Mouse (Mus musculus) neural tube, embryonic 11.5 days (tissue): ENCODE measurements at regions not wholly inside any gene's neighbourhood (a gene's known extent, or its start where the extent isn't known, plus 50 kb on each side); places are given as distances from the start of the nearest gene placed in this dataset.
A peak's percentile ranks its signal among the peaks of the same experiment; 100 is the strongest.

Source experiments
- ATAC-seq: fragments of 200-750 bp; cut with Nextera tagmentation; 2 replicates; pipeline ENCODE4 v1.8.0; 2017; ENCODE audit warnings: moderate number of reproducible peaks, mild to moderate bottlenecking, moderate TSS enrichment, moderate library complexity; ENCODE audit not compliant: insufficient read depth, low FRiP score, low TSS enrichment
- DNase-seq: peaks from one replicate; pipeline ENCODE4 v3.0.0-alpha.2; 2015; ENCODE audit warnings: low spot score
- H3K27ac ChIP-seq: fragments of 300-500 bp; sonication (generic); 2 replicates; pipeline ENCODE4 v1.5.1; 2014; ENCODE audit warnings: low read depth, mild to moderate bottlenecking, low read length
- H3K27me3 ChIP-seq: fragments of 300-500 bp; sonication (generic); 2 replicates; pipeline ENCODE4 v1.6.1; 2014; ENCODE audit warnings: mild to moderate bottlenecking, low read length, mixed read lengths; ENCODE audit not compliant: control insufficient read depth, insufficient read depth
- H3K36me3 ChIP-seq: fragments of 300-500 bp; sonication (generic); 2 replicates; pipeline ENCODE4 v1.6.1; 2014; ENCODE audit warnings: mild to moderate bottlenecking, low read length, moderate library complexity, mixed read lengths; ENCODE audit not compliant: control insufficient read depth, insufficient read depth
- H3K4me1 ChIP-seq: fragments of 300-500 bp; sonication (generic); 2 replicates; pipeline ENCODE4 v1.6.1; 2014; ENCODE audit warnings: low read length, mixed read lengths; ENCODE audit not compliant: control insufficient read depth, insufficient read depth
- H3K4me2 ChIP-seq: fragments of 300-500 bp; sonication (generic); 2 replicates; pipeline ENCODE4 v1.6.1; 2014; ENCODE audit warnings: low read depth, mild to moderate bottlenecking, moderate library complexity
- H3K4me3 ChIP-seq: fragments of 300-500 bp; sonication (generic); 2 replicates; pipeline ENCODE4 v1.5.1; 2014; ENCODE audit warnings: low read depth, low read length
- H3K9ac ChIP-seq: fragments of 300-500 bp; sonication (generic); 2 replicates; pipeline ENCODE4 v1.6.1; 2014; ENCODE audit warnings: mild to moderate bottlenecking, low read length
- H3K9me3 ChIP-seq: fragments of 300-500 bp; sonication (generic); 2 replicates; pipeline ENCODE4 v1.6.1; 2016; ENCODE audit warnings: low read length; ENCODE audit not compliant: control insufficient read depth
- WGBS: fragments of 180-500 bp; shearing (Covaris S2); extraction: QIAGEN DNeasy Blood & Tissue Kit; methylation state at CpG from one replicate; pipeline ENCODE4 v1.1.7; 2014; 5-methylcytosine and 5-hydroxymethylcytosine counted together

DNA sequence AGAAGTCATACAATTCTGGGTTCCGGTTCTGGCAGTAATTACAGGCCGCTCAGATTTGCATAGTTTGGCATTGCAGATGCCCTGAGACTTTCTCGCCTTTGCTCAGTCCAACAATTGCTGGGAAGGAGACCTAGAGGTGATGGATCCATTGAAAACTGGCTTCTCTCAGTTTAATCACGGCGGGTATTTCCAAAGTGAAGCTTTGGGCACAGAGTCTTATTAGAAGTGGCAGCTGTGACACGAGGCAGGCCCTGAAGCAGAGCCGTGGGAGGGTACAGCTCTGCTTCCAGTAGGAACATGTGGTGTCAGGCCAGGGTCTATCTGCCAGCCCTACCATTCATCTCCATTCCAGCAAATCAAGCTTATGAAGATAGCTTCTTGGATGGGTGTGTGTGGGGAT is 164.0 kb downstream of the Tex29 start:
- peaks cover 2% of the 10 kb centered on the region; the same call in 1 of the 2 replicates for H3K27me3 ChIP-seq

DNA sequence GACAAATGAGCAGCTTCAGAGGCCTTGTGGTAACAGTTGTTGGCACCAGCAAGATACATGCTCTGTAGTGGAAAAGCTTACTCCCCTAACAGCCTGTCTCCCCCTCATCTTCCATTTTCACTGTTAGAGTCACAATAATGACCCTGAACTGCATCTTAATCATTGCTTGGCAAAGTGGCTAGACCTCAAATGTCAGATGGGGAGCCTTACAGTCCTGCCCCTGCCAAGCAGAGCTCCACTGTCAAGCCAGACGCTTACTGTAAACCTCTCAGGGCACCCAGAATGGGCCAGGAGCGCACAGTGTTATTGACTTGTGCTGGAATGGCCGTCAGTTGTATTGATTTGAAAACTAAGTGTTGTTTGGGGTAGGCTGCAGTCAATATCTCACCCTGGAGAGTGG is 172.5 kb downstream of the Tex29 start:
- Histone ChIP-seq H3K4me2 (no peak overlapping the region), H3K9me3 (no peaks in the 10 kb centered on the region), H3K36me3 (no peaks in the 10 kb centered on the region), H3K27ac (no peak overlapping the region), H3K4me3 (no peak overlapping the region), H3K4me1 (no peaks in the 10 kb centered on the region), H3K9ac (no peak overlapping the region), H3K27me3 (no peaks in the 10 kb centered on the region)
- DNase-seq (no peak), ATAC-seq (no peak)
- WGBS = 79% methylated on average over 3 of the region's 3 CpGs

More for the DNA sequence above, 164.0 kb downstream of the Tex29 start:
- DNase-seq (no peak), ATAC-seq (no peak)
- WGBS = 89% methylated on average over 7 of the region's 7 CpGs
- no peak overlapping the region for H3K4me2 ChIP-seq
- H3K9ac ChIP-seq = no peak overlapping the region
- no peak overlapping the region for H3K4me3 ChIP-seq
- H3K9me3 ChIP-seq = no peaks in the 10 kb centered on the region
- H3K36me3 ChIP-seq = no peaks in the 10 kb centered on the region
- H3K4me1 ChIP-seq = no peaks in the 10 kb centered on the region
- no peak overlapping the region for H3K27ac ChIP-seq

DNA sequence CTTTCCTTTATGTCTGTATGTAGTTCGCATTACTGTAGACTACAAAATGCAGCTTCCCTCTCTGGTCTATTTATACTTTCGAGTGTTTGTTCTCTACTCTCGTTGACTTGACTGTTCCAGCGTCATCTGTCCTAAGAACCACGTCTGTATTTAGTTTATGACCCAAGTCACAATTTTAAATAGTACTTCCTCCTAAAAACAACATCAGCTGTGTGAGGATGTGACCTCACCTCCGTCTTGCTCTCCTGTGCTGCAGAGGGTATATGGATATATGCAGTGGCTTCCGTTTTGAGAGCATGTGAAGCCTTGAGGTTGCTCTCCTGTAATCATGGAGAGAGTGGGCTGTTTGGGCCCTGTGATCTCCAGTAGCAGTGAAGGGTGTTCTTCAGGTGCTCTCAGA is 177.5 kb downstream of the Tex29 start:
- H3K4me1 ChIP-seq = no peaks in the 10 kb centered on the region
- whole genome bisulfite sequencing = 83% methylated on average over 7 of the region's 7 CpGs

DNA sequence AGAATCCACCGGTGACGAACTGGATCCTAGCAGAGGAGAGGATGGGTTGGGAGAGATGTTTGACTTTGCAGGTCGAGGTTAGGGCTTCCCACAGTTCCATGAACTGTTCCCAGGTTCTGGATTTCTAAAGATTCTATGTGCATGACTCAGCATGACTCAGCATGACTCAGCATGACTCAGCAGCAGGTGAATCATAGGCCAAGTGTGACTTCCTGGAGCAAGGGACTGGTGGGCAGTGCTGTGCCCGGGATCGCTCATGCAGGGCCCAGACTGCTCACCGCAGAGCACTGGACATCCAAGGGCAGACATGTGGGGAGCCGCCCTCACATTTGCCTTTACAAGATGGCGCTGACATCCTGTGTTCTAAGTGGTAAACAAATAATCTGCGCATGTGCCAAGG is 179.0 kb downstream of the Tex29 start:
- Histone ChIP-seq H3K9me3 (no peaks in the 10 kb centered on the region), H3K27ac (no peak overlapping the region), H3K36me3 (no peaks in the 10 kb centered on the region), H3K4me1 (no peaks in the 10 kb centered on the region), H3K27me3 (no peaks in the 10 kb centered on the region), H3K4me3 (no peak overlapping the region), H3K4me2 (no peak overlapping the region), H3K9ac (no peak overlapping the region)
- ATAC-seq (no peak), DNase-seq (no peak)
- 91% methylated on average over 9 of the region's 9 CpGs for WGBS

More for the DNA sequence above, 177.5 kb downstream of the Tex29 start:
- no peak for DNase-seq
- no peaks in the 10 kb centered on the region for H3K9me3 ChIP-seq
- H3K27me3 ChIP-seq = no peaks in the 10 kb centered on the region
- no peak overlapping the region for H3K27ac ChIP-seq
- no peak overlapping the region for H3K9ac ChIP-seq
- no peaks in the 10 kb centered on the region for H3K36me3 ChIP-seq
- no peak overlapping the region for H3K4me3 ChIP-seq
- no peak overlapping the region for H3K4me2 ChIP-seq
- no peak for ATAC-seq

DNA sequence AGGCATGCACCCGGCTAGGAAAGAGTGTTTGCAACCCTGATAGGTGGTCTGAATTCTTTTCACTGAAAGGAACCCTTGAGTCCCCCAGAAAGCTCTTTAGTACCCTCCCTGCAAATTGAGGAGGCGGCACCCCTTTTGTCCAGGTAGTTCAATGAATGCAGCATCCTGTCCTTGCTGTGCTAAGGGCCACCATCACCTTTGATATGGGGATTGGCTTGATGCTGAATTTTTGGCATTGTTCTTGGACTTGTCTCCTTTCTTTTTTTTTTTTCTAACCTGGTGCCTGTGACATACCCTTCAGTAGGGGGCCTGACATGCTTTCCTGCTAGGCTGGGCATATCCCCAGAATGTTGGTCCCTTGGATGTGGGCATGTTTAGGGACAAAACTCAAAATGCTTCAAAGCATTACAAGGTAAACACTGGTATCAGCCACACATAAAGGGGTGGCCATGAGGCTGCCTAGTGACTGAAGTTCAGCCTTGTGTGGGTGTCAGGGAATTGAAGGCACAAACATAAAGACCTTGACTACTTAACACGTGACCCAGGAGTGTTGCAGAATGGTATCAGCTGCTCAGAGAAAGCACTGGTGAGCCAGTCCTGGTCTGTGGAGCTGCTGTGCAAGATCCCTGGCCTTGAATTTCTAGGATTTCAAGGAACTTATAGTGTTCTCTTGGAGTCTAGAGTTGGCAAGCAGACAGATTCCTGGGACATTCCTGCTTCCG is 183.6 kb downstream of the Tex29 start:
- Histone ChIP-seq H3K9me3 (no peaks in the 10 kb centered on the region), H3K36me3 (no peaks in the 10 kb centered on the region), H3K4me2 (no peak overlapping the region), H3K4me3 (no peak overlapping the region), H3K4me1 (no peaks in the 10 kb centered on the region), H3K27ac (no peak overlapping the region), H3K27me3 (peaks cover 2% of the 10 kb centered on the region; the same call in 1 of the 2 replicates), H3K9ac (no peak overlapping the region)
- 68% methylated on average over 4 of the region's 4 CpGs for WGBS
- DNase-seq (no peak), ATAC-seq (no peak)

DNA sequence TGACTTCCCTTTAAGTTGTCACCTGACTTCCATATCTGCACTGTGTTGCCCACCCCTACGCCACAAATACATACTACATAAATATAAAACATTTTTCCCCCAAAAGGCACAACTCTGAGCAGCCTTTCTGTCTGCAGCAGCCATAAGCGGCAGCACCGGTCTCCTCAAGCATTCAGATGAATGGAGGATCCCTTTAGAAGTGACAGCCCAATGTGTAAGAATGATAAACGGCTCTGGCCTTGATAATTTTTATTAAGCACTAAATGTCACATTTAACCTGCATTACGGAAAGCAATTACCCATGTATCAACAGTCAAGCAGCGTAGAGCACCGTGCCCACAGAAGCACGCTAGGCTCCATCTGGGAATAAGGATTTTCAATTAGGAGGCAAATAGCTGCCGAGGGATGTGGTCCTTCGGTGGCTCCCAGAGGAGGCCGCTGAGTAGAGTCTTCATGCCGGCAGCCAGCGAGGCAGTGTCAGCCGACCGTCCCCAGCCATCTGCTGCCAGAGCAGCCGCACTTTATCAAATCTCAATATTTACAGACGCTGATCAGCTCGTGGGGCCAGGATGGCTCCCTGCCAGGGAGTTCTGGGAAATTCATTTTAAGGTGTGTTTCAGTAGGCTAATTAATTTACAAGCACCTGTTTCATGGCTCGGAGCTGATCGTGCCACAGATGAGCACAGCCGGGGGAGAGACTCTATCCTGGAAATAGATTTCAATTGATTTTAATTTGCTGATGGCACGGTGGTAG is 190.3 kb downstream of the Tex29 start:
- DNase-seq (peak; percentile 62), ATAC-seq (peak; percentile 45; the same call in 1 of the 2 replicates)
- no peak overlapping the region for H3K4me3 ChIP-seq
- no peaks in the 10 kb centered on the region for H3K4me1 ChIP-seq
- 63% methylated on average over 22 of the region's 22 CpGs for WGBS
- no peak overlapping the region for H3K4me2 ChIP-seq
- no peak overlapping the region for H3K27ac ChIP-seq
- no peaks in the 10 kb centered on the region for H3K9me3 ChIP-seq
- H3K9ac ChIP-seq = no peak overlapping the region
- peaks cover 5% of the 10 kb centered on the region for H3K27me3 ChIP-seq
- H3K36me3 ChIP-seq = no peaks in the 10 kb centered on the region

DNA sequence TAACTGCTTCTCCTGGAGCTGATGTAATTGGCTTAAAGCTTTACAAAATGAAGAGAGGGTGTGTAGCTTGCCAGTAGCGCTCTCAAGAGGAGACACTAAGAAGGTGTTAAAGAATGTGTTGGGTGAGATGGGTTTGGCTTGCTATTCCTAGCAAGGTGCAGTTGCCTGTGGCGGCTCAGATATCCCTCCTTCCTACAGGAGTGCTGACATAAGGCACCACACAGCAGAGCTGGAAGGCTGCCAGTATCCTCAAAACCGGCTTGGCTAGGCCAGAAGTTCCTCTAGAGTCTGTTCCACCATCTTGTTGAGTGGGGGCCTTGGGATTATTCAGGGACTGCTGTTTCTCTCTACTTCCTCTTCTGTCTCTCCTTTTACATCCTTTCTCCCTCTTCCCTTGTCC is 191.5 kb downstream of the Tex29 start:
- H3K27ac ChIP-seq = no peak overlapping the region
- H3K4me2 ChIP-seq = no peak overlapping the region
- 81% methylated on average over 3 of the region's 3 CpGs for WGBS
- H3K27me3 ChIP-seq = peaks cover 5% of the 10 kb centered on the region
- no peaks in the 10 kb centered on the region for H3K9me3 ChIP-seq
- no peak overlapping the region for H3K4me3 ChIP-seq
- no peaks in the 10 kb centered on the region for H3K36me3 ChIP-seq
- H3K9ac ChIP-seq = no peak overlapping the region
- DNase-seq (no peak), ATAC-seq (no peak)
- H3K4me1 ChIP-seq = no peaks in the 10 kb centered on the region

DNA sequence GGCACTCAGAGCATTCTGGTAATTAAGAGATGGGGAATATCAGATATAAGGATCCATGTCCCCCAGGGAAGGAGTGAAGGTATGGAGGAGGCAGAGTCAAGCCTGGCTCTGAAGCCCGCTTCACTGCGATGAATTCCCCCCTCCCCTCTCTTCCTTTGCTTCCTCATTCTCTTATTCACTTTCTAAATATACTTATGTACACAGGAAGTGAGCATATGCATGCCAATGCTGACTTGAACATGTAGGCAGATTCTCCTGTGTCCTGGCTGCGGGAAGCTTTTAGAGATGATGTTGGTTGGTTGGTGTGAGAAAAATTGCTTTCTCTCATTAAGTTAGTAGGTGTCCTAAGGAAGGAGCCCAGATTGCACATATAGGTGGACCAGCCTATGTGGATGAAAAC is 192.1 kb downstream of the Tex29 start:
- H3K27me3 ChIP-seq = peaks cover 5% of the 10 kb centered on the region
- WGBS = 97% methylated on average over 3 of the region's 3 CpGs
- ATAC-seq (no peak), DNase-seq (no peak)
- no peak overlapping the region for H3K9ac ChIP-seq
- H3K4me2 ChIP-seq = no peak overlapping the region
- H3K4me3 ChIP-seq = no peak overlapping the region
- no peaks in the 10 kb centered on the region for H3K36me3 ChIP-seq
- no peaks in the 10 kb centered on the region for H3K4me1 ChIP-seq
- no peaks in the 10 kb centered on the region for H3K9me3 ChIP-seq
- H3K27ac ChIP-seq = no peak overlapping the region

DNA sequence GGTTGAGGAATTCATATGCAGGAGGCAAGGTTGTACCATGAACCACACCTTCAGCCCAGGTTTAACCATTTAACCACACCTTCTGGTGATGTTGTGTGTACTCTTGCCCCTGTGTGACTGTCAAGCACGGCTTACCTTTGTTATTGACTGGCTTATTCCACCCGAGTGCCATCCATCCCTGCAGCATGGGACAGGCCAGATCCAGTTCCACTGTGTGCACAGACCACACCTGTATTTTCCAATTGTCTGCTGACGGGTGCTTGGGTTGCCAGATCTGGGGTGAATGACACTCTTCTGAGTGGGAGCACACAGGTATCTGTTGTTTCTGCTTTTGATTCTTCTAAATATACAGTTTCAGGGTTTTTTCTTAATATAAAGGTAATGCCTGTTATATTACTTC is 196.1 kb downstream of the Tex29 start:
- Histone ChIP-seq H3K4me3 (no peak overlapping the region), H3K4me1 (no peaks in the 10 kb centered on the region)
- 90% methylated on average over 3 of the region's 3 CpGs for WGBS

More for the DNA sequence above, 196.1 kb downstream of the Tex29 start:
- ATAC-seq (no peak), DNase-seq (no peak)
- Histone ChIP-seq H3K27ac (no peak overlapping the region), H3K36me3 (no peaks in the 10 kb centered on the region), H3K9ac (no peak overlapping the region), H3K27me3 (peaks cover 3% of the 10 kb centered on the region; the same call in 1 of the 2 replicates), H3K4me2 (no peak overlapping the region), H3K9me3 (no peaks in the 10 kb centered on the region)
